Mouse (Mus musculus) layer of hippocampus, postnatal 25 days (tissue): ENCODE measurements around the gene Ctsj. TPM values are rescaled to one million over a fixed set of nuclear protein-coding genes. Genes with fewer than 3 reads are reported as not detected.
"Not testable (repeated sequence)": the region's sequence is repeated elsewhere in the genome, so short reads cannot be mapped to it uniquely, and the experiment has no call there.

ENCODE experiments used
- DNase-seq, 2 experiments: peaks; one replicate each; pipeline ENCODE4 v3.0.0; 2022; ENCODE audit warnings: mixed read lengths in 2 of 2, low spot score in 1 of 2; ENCODE audit errors: extremely low spot score in 1 of 2
- total RNA-seq, 2 experiments: library from RNA; stranded (reverse); gene quantifications; 2 replicates each; pipeline ENCODE4 v1.2.3; 2021

The Ctsj gene
- total RNA-seq = not detected

DNA sequence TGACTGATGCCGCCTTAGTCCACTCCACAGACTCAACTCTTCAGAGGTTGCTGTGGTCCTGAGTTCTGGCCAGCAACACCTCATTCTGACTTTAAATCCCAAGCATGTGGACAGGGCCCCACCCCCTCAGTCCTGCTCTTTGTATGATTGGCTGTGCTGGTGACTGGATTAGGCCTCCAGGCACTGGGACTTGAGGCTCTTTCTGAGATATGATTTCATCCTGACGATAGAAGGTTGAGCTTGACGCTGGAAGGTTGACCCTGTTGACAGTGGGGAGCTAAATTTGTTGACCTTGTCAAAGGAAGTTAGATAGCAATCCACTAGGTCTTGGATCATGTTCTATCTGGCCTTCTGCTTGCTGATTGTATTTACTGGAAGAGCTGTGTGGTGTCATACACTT, at the start of gene Ctsj:
Ctsj (minus strand) TSS at position 101 of the 400 bp plus-strand sequence.
- DNase-seq = no peak

DNA sequence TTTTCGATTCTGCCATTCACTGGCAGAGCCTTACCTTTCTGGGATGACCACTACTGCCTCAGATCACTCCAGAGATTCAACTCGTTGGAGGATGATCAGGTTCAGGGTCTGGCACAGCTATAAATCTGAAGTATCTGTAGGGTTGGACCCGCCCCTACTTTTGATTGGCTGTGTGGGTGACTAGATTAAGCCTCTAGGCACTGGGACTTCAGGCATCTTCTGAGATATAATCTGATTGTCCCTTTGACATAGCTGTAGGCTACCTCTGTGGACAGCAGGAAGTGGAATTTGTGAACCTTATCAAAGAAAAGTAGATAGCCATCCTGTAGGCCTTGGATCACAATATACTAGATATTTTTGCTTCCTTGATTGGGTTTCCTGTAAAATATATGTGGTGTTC, 34.8 kb upstream of the Ctsj start, which contains the start of gene Ctsq:
Ctsq (minus strand) TSS at position 101 of the 400 bp plus-strand sequence.
- no peak for DNase-seq

DNA sequence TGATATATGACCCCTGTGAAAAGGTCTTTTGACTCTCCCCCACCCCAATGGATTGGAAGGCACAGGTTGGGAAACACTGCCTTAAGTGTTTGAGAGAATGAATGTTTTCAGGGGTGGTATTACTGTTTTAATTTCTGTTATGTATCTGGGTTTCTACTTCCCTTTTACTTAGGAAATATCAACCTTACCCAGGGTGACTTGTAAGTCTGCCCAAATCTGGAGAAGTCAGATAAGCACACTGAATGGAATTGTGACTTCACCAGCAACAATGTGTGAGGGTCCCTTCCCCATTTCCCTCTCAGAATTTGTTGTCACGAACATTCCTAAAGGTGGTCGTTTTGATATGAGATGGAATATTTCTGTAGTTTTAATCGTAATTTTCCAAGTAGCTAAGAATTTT, 17.0 kb upstream of the Ctsj start:
- DNase-seq = no peak

DNA sequence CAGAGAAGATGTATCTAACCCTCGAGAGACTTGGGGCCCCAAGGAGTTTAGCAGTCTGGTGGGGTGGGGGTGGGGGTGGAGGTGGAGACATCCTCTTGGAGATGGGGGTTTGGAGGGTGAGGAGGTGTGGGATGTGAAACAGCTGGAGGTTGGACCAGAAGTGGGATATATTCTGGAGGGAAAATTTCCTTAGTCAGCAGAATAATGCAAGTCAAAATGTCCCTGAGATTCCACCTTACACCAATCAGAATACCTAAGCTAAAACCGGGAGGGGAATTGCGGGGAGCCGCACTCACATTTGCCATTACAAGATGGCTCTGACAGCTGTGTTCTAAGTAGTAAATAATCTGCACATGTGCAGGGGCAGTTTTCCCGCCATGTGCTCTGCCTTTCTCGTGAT, 16.1 kb upstream of the Ctsj start:
- no peak for DNase-seq

DNA sequence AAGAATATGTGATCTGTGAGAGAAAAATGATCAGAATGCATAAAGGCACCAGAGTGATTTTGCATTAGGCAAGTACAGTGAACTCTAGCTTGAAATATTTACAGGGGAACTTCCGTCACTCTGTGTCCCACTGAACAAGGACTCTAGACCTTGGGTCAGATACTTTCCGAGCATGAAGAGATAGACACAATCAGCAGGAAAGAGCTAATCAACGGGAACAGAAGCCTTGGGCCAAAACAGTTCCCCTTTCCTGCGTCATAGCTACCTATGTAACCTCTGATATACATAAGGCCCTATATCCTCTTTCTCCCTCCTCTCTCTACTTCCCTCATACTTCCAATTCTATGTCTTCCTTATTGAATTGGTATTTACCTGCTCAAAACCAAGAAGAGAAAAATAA, 4.4 kb upstream of the Ctsj start:
- no peak for DNase-seq

DNA sequence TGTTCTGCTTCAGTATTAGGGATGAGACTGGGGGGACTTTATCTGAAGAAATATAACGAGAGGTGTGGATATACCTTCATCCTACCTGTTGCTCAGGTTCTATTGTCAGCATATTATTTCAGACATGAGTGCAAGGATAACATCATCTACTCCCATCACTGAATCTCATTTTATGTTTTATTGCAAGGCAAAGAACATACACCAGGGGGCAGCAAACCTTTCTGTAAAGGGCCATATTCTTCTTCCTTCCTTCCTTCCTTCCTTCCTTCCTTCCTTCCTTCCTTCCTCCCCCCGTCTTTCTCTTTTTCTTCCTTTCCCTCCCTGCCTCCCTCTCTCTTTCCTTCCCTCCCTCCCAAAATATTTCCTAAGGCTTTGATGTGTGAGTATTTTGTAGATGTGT, 8.2 kb downstream of the Ctsj start:
- DNase-seq = no peak

- not testable (repeated sequence) for DNase-seq
These were observed 18.8 kb downstream of the Ctsj start for GRCm38 (mm10) chr13:60986915-60987314.

DNA sequence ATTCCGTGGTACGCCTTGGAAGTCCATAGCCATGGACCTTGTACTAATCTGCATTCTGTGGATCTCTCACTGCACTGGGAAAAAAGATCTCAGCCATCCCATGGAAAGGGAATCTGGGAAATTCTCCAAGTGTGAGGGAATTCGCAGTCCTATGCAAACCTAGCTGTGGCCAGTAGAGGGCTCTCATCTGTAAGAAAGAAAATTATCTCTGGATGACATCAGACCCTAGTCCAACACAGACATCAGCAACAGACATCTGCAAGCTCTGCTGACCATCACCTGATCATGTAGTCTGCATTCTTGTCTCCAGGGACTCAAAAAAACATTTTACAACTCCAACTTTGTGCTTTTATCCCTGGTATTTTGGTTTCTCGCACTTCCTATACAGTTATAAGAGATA, 33.4 kb downstream of the Ctsj start:
- DNase-seq = not testable (repeated sequence)

DNA sequence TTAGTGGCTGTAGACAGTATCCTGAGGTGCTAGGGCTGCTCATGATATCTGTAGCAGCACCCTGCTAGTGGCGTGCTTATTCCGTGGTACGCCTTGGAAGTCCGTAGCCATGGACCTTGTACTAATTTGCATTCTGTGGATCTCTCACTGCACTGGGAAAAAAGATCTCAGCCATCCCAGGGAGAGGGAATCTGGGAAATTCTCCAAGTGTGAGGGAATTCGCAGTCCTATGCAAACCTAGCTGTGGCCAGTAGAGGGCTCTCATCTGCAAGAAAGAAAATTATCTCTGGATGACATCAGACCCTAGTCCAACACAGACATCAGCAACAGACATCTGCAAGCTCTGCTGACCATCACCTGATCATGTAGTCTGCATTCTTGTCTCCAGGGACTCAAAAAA, 41.8 kb downstream of the Ctsj start:
- DNase-seq = not testable (repeated sequence)

DNA sequence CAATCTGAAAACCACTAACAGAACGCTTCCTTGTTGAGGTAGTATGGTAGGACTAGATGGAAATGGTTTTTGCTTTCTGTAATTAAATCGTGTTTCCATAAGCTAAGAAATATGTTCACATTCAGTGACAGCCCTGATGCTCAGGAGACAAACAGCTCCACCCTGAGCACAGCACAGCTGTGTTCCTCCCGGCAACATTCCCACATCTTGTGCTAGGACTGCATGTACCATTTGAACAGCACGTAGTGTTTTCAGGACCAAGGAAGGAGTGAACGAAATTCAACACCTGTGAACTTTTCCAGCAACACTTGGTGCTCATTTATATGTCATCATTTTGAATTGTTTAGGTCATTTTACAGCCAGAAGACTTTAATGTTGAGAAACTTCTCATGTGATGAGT, 44.1 kb downstream of the Ctsj start:
- no peak for DNase-seq

Other genes starting within 250 kb of the Ctsj start
- gene BC051665, start 219.6 kb downstream of the Ctsj start, total RNA-seq = not detected
- not detected for gene Ctsll3, start 203.1 kb downstream of the Ctsj start, total RNA-seq
- not detected for gene 4930486L24Rik, start 141.5 kb downstream of the Ctsj start, total RNA-seq
- under 1 TPM in 1 of 2 experiments, not detected in 1; 0.20 TPM for gene Gm49392, start 109.1 kb downstream of the Ctsj start, total RNA-seq
- 1 to 10 TPM in 1 of 2 experiments, under 1 TPM in 1; 0.86 to 2.8 TPM for gene Ctla2b, start 108.5 kb downstream of the Ctsj start, total RNA-seq
- gene Tpbpb, start 101.1 kb downstream of the Ctsj start, total RNA-seq = not detected
- gene Gm49393, start 70.4 kb downstream of the Ctsj start, total RNA-seq = not detected
- gene Gm49391, start 69.4 kb downstream of the Ctsj start, total RNA-seq = 1 to 10 TPM in 1 of 2 experiments, not detected in 1; 1.1 TPM
- 10 to 100 TPM; 14.6 to 16.8 TPM for gene Ctla2a, start 69.3 kb downstream of the Ctsj start, total RNA-seq
- gene Tpbpa, start 64.0 kb downstream of the Ctsj start, total RNA-seq = not detected
- gene Ctsq, start 34.7 kb upstream of the Ctsj start, total RNA-seq = not detected
- not detected for gene Ctsr, start 158.3 kb upstream of the Ctsj start, total RNA-seq
- not detected for gene Cts6, start 197.5 kb upstream of the Ctsj start, total RNA-seq
- gene Cts8, start 249.4 kb upstream of the Ctsj start, total RNA-seq = not detected